Mouse (Mus musculus): ENCODE data around the gene Wwtr1.

DNA sequence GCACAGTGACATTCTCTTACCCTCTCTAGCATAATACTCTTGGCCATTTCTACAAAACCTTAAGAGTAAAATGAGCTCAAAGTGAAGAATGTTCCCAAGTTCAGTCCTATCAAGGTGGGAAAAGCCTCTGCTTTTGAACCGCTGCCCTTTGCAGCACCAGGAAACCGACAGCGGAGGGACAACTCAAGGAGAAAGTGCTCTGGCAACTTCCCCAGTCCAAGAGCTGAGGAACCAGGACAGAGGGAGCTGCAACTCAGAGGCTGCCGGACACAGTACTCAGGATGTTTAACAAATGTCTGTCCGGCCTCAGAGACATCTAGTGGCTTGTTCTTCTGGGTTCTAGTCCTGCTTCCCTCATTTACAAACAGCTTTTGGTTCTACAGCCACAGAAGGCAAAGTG, 93.7 kb downstream of the Wwtr1 start:
- TF ChIP-seq CTCF (IDR thresholded peaks at IDR 0.05; ENCODE audit: insufficient read depth, low read depth, low read length) (no peak), POLR2A (IDR thresholded peaks at IDR 0.05; ENCODE audit: insufficient read depth, low read depth, low read length) (no peak)
